Mouse (Mus musculus) G1E (cell line): ENCODE data around the gene Olfr250. TPM values are rescaled to one million over a fixed set of nuclear protein-coding genes. Genes with fewer than 3 reads are reported as not detected.
"Not testable (repeated sequence)": the region's sequence is repeated elsewhere in the genome, so short reads cannot be mapped to it uniquely, and the experiment has no call there.

ENCODE experiments used
- ATAC-seq: 2 replicates; pipeline ENCODE4 v1.8.0; 2016; ENCODE audit warnings: mild to moderate bottlenecking; ENCODE audit not compliant: insufficient number of reproducible peaks, poor library complexity, low FRiP score, severe bottlenecking; ENCODE audit errors: extremely low read depth
- DNase-seq: peaks from one replicate; pipeline ENCODE4 v3.0.0; 2012; ENCODE audit warnings: low spot score
- H3K27me3 ChIP-seq: 2 replicates; pipeline ENCODE4 v1.6.1; 2012; ENCODE audit warnings: mild to moderate bottlenecking, low read length, inconsistent platforms; ENCODE audit not compliant: insufficient read depth
- H3K36me3 ChIP-seq: replicated peaks from 2 replicates; pipeline ENCODE3; 2012; ENCODE audit warnings: mild to moderate bottlenecking, inconsistent platforms
- H3K4me1 ChIP-seq: 2 replicates; pipeline ENCODE4 v1.6.1; 2012; ENCODE audit warnings: low read depth, low read length, inconsistent platforms, mixed read lengths; ENCODE audit not compliant: insufficient read depth
- H3K4me3 ChIP-seq: 2 replicates; pipeline ENCODE4 v1.5.1; 2012; ENCODE audit warnings: low read depth, mild to moderate bottlenecking, inconsistent platforms, low read length, moderate library complexity, mixed read lengths
- H3K9me3 ChIP-seq: replicated peaks from 2 replicates; pipeline ENCODE4 v1.6.1; 2012; ENCODE audit warnings: inconsistent platforms
- CTCF ChIP-seq: IDR thresholded peaks from 2 replicates; pipeline ENCODE4 v1.5.1; 2012; ENCODE audit warnings: low read depth, low read length, inconsistent platforms, mixed read lengths
- GATA1 ChIP-seq: IDR thresholded peaks from 2 replicates; pipeline ENCODE4 v1.6.1; 2012; ENCODE audit warnings: borderline replicate concordance, low read length, inconsistent platforms, mixed read lengths
- GATA2 ChIP-seq: IDR thresholded peaks from 2 replicates; pipeline ENCODE4 v1.6.1; 2012; ENCODE audit warnings: low read depth, low read length, inconsistent platforms, borderline replicate concordance
- POLR2AphosphoS5 ChIP-seq: IDR thresholded peaks from 2 replicates; pipeline ENCODE4 v1.6.1; 2012; ENCODE audit warnings: low read depth, low read length, inconsistent platforms; ENCODE audit not compliant: insufficient replicate concordance
- TAL1 ChIP-seq: conservative IDR thresholded peaks from 2 replicates; pipeline ENCODE4 v1.6.1; 2012; ENCODE audit warnings: low read depth, low read length, inconsistent platforms, mixed read lengths
- polyA plus RNA-seq: library from polyadenylated mRNA; stranded (reverse); fragments of >175 nt; gene quantifications from 2 replicates; pipeline ENCODE4 v1.2.3, GENCODE M21; 2012
- total RNA-seq, 2 experiments: library from RNA; stranded (forward) in 1 of 2; stranded (reverse) in 1 of 2; fragments of 200-1000 nt in 1 of 2; fragments of >200 nt in 1 of 2; fragmentation: Nextera tagmentation in 1 of 2; gene quantifications; 2 replicates each; pipeline ENCODE4 v1.2.3; 2014 to 2017

Gene Olfr250
- not detected in 2 replicates for total RNA-seq (2014; fragmentation: Nextera tagmentation)
- not detected in 2 replicates for total RNA-seq (2017)
- not detected in 2 replicates for polyA plus RNA-seq

GRCm38 (mm10) chr9:38366596-38366995 lies at the start of gene Olfr250:
Olfr250 (plus strand) TSS chr9:38366896.
- no peaks in the 10 kb centered on the region for H3K9me3 ChIP-seq
- DNase-seq (no peak), ATAC-seq (no peak)
- H3K4me1 ChIP-seq: no peaks in the 10 kb centered on the region
- no peak within 1 kb of the TSS for H3K4me3 ChIP-seq
- TF ChIP-seq GATA1 (no peak), TAL1 (no peak), CTCF (no peak), POLR2AphosphoS5 (no peak), GATA2 (no peak)
- no peaks in the 10 kb centered on the region for H3K36me3 ChIP-seq
- no peaks in the 10 kb centered on the region for H3K27me3 ChIP-seq

GRCm38 (mm10) chr9:38328760-38329159 lies 37.9 kb upstream of the Olfr250 start, which contains the start of gene Olfr25:
Olfr25 (plus strand) TSS chr9:38329060.
- H3K36me3 ChIP-seq: no peaks in the 10 kb centered on the region
- H3K4me3 ChIP-seq: no peak within 1 kb of the TSS
- H3K4me1 ChIP-seq: no peaks in the 10 kb centered on the region
- DNase-seq: no peak
- no peak for TF ChIP-seq GATA1
- no peak for TF ChIP-seq CTCF
- no peak for TF ChIP-seq POLR2AphosphoS5
- TF ChIP-seq TAL1: no peak
- no peak for TF ChIP-seq GATA2
- no peaks in the 10 kb centered on the region for H3K27me3 ChIP-seq
- no peaks in the 10 kb centered on the region for H3K9me3 ChIP-seq
- no peak for ATAC-seq

DNA sequence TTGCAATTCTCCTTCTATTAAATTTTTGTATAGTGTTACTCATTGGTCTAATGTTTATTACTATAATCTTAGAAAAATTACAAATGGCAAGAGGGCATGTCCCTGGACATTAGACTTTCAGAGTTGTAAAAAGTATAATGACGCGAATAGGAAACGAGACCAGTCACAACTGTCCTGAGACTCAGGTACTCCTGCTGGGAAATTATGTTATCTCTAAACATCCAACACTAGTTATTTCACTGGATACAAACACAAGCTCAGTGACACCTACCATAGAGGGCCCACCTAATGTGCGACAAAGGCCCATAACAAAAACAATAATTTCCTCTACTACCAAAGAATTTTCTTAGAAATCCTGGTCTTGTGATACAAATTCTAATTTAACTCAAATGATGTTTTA lies 18.6 kb upstream of the Olfr250 start, which contains the start of gene Olfr898:
TSS of gene Olfr898 (plus strand) at position 301 of the 400 bp plus-strand sequence.
- ATAC-seq (no peak), DNase-seq (no peak)
- H3K4me3 ChIP-seq: no peak within 1 kb of the TSS
- H3K27me3 ChIP-seq: no peaks in the 10 kb centered on the region
- no peak for TF ChIP-seq POLR2AphosphoS5
- no peak for TF ChIP-seq CTCF
- no peaks in the 10 kb centered on the region for H3K4me1 ChIP-seq
- no peaks in the 10 kb centered on the region for H3K9me3 ChIP-seq
- H3K36me3 ChIP-seq: no peaks in the 10 kb centered on the region

DNA sequence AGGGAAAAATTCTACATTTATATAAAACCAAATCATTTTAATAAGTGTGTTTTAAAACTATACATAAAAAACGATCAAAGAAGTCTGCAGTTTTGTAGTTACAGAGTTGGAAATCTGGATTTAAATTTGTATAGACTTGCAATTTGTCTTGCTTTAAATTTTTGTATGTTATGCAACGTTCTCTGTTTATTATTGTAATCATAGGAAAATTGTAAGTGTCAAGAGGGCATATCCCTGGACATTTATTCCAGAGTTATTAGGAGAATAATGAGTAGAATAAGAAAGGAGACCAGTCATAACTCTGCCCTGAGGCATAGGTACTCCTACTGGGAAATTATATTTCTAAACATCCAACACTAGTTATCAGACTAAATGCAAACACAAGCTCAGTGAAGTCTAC lies 10.1 kb downstream of the Olfr250 start, which contains the start of gene Olfr251:
TSS of gene Olfr251 (plus strand) at position 301 of the 400 bp plus-strand sequence.
- H3K4me3 ChIP-seq: no peak within 1 kb of the TSS
- ATAC-seq: no peak
- TF ChIP-seq GATA1: no peak
- no peak for TF ChIP-seq TAL1
- TF ChIP-seq POLR2AphosphoS5: no peak
- TF ChIP-seq CTCF: no peak
- TF ChIP-seq GATA2: no peak

DNA sequence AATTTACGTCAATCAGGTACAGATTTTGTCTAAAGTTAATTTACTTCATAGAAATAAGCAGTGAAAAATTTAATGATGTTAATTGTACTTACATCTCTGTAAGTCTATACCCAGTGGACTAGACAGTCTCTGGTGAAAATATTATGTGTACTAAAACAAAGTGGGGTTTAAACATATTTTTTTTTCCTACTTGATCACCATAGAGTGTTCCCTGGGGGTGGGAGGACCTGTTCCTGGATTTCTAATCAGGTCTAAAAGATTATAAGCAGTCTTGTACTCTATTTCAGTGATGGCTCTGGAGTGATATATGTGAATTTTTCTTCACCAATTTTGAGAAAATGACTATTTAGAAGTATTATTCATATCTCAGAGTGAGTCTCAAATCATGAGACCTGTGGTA lies 34.7 kb downstream of the Olfr250 start, which contains the start of gene Olfr147:
TSS of gene Olfr147 (plus strand) at position 301 of the 400 bp plus-strand sequence.
- no peak for ATAC-seq
- no peaks in the 10 kb centered on the region for H3K4me1 ChIP-seq
- H3K27me3 ChIP-seq: no peaks in the 10 kb centered on the region
- H3K9me3 ChIP-seq: no peaks in the 10 kb centered on the region
- H3K36me3 ChIP-seq: no peaks in the 10 kb centered on the region
- DNase-seq: no peak
- H3K4me3 ChIP-seq: no peak within 1 kb of the TSS
- TF ChIP-seq CTCF (no peak), POLR2AphosphoS5 (no peak), GATA2 (no peak), GATA1 (no peak), TAL1 (no peak)

More for the DNA sequence above, 10.1 kb downstream of the Olfr250 start, which contains the start of gene Olfr251:
- no peak for DNase-seq
- Histone ChIP-seq H3K27me3 (no peaks in the 10 kb centered on the region), H3K9me3 (no peaks in the 10 kb centered on the region), H3K4me1 (no peaks in the 10 kb centered on the region), H3K36me3 (no peaks in the 10 kb centered on the region)

GRCm38 (mm10) chr9:38407502-38407901 lies 40.8 kb downstream of the Olfr250 start:
- not testable (repeated sequence) for DNase-seq, H3K27me3 ChIP-seq, H3K9me3 ChIP-seq, ATAC-seq, H3K4me1 ChIP-seq, H3K4me3 ChIP-seq, H3K36me3 ChIP-seq

- H3K27me3 ChIP-seq, H3K4me1 ChIP-seq, H3K9me3 ChIP-seq, DNase-seq, H3K36me3 ChIP-seq, ATAC-seq, H3K4me3 ChIP-seq: not testable (repeated sequence)
These were observed 46.8 kb downstream of the Olfr250 start for GRCm38 (mm10) chr9:38413502-38413901.

Other genes with a start within 250 kb of the Olfr250 start
Only the 20 nearest of the 22 such genes appear.
- not detected in 2 replicates for gene Olfr890, start 224.4 kb upstream of the Olfr250 start, total RNA-seq (2014; fragmentation: Nextera tagmentation)
- gene Olfr890, start 224.4 kb upstream of the Olfr250 start, total RNA-seq (2017): 0.11 TPM in 1 of 2 replicates, not detected in the other
- gene Olfr890, start 224.4 kb upstream of the Olfr250 start, polyA plus RNA-seq: not detected in 2 replicates
- gene Olfr891, start 186.1 kb upstream of the Olfr250 start, total RNA-seq (2014; fragmentation: Nextera tagmentation): not detected in 2 replicates
- not detected in 2 replicates for gene Olfr891, start 186.1 kb upstream of the Olfr250 start, total RNA-seq (2017)
- gene Olfr891, start 186.1 kb upstream of the Olfr250 start, polyA plus RNA-seq: not detected in 2 replicates
- gene Olfr893, start 158.5 kb upstream of the Olfr250 start, total RNA-seq (2014; fragmentation: Nextera tagmentation): not detected in 2 replicates
- gene Olfr893, start 158.5 kb upstream of the Olfr250 start, total RNA-seq (2017): 0.11 TPM in 1 of 2 replicates, not detected in the other
- not detected in 2 replicates for gene Olfr893, start 158.5 kb upstream of the Olfr250 start, polyA plus RNA-seq
- gene Olfr894, start 148.8 kb upstream of the Olfr250 start, total RNA-seq (2014; fragmentation: Nextera tagmentation): not detected in 2 replicates
- gene Olfr894, start 148.8 kb upstream of the Olfr250 start, total RNA-seq (2017): 0.05 TPM in 1 of 2 replicates, not detected in the other
- gene Olfr894, start 148.8 kb upstream of the Olfr250 start, polyA plus RNA-seq: not detected in 2 replicates
- not detected in 2 replicates for gene Olfr143, start 114.1 kb upstream of the Olfr250 start, total RNA-seq (2014; fragmentation: Nextera tagmentation)
- gene Olfr143, start 114.1 kb upstream of the Olfr250 start, total RNA-seq (2017): 0.22 TPM in 1 of 2 replicates, not detected in the other
- gene Olfr143, start 114.1 kb upstream of the Olfr250 start, polyA plus RNA-seq: not detected in 2 replicates
- gene Olfr895, start 99.0 kb upstream of the Olfr250 start, total RNA-seq (2014; fragmentation: Nextera tagmentation): not detected in 2 replicates
- 0.11 TPM in 1 of 2 replicates, not detected in the other for gene Olfr895, start 99.0 kb upstream of the Olfr250 start, total RNA-seq (2017)
- gene Olfr895, start 99.0 kb upstream of the Olfr250 start, polyA plus RNA-seq: not detected in 2 replicates
- not detected in 2 replicates for gene Olfr896-ps1, start 75.8 kb upstream of the Olfr250 start, total RNA-seq (2014; fragmentation: Nextera tagmentation)
- 0.06 TPM in 1 of 2 replicates, not detected in the other for gene Olfr896-ps1, start 75.8 kb upstream of the Olfr250 start, total RNA-seq (2017)
- not detected in 2 replicates for gene Olfr896-ps1, start 75.8 kb upstream of the Olfr250 start, polyA plus RNA-seq
- not detected in 2 replicates for gene Olfr25, start 37.8 kb upstream of the Olfr250 start, total RNA-seq (2014; fragmentation: Nextera tagmentation)
- gene Olfr25, start 37.8 kb upstream of the Olfr250 start, total RNA-seq (2017): 0.06 TPM in 1 of 2 replicates, not detected in the other
- gene Olfr25, start 37.8 kb upstream of the Olfr250 start, polyA plus RNA-seq: not detected in 2 replicates
- not detected in 2 replicates for gene Olfr898, start 18.5 kb upstream of the Olfr250 start, total RNA-seq (2014; fragmentation: Nextera tagmentation)
- gene Olfr898, start 18.5 kb upstream of the Olfr250 start, total RNA-seq (2017): not detected in 2 replicates
- not detected in 2 replicates for gene Olfr898, start 18.5 kb upstream of the Olfr250 start, polyA plus RNA-seq
- not detected in 2 replicates for gene Olfr251, start 10.2 kb downstream of the Olfr250 start, total RNA-seq (2014; fragmentation: Nextera tagmentation)
- not detected in 2 replicates for gene Olfr251, start 10.2 kb downstream of the Olfr250 start, total RNA-seq (2017)
- gene Olfr251, start 10.2 kb downstream of the Olfr250 start, polyA plus RNA-seq: not detected in 2 replicates
- not detected in 2 replicates for gene Olfr147, start 34.8 kb downstream of the Olfr250 start, total RNA-seq (2014; fragmentation: Nextera tagmentation)
- gene Olfr147, start 34.8 kb downstream of the Olfr250 start, total RNA-seq (2017): 0.16 TPM in 1 of 2 replicates, not detected in the other
- gene Olfr147, start 34.8 kb downstream of the Olfr250 start, polyA plus RNA-seq: not detected in 2 replicates
- gene Olfr901, start 62.6 kb downstream of the Olfr250 start, total RNA-seq (2014; fragmentation: Nextera tagmentation): not detected in 2 replicates
- not detected in 2 replicates for gene Olfr901, start 62.6 kb downstream of the Olfr250 start, total RNA-seq (2017)
- not detected in 2 replicates for gene Olfr901, start 62.6 kb downstream of the Olfr250 start, polyA plus RNA-seq
- gene Olfr902, start 80.8 kb downstream of the Olfr250 start, total RNA-seq (2014; fragmentation: Nextera tagmentation): not detected in 2 replicates
- gene Olfr902, start 80.8 kb downstream of the Olfr250 start, total RNA-seq (2017): not detected in 2 replicates
- not detected in 2 replicates for gene Olfr902, start 80.8 kb downstream of the Olfr250 start, polyA plus RNA-seq
- not detected in 2 replicates for gene Olfr904, start 96.2 kb downstream of the Olfr250 start, total RNA-seq (2014; fragmentation: Nextera tagmentation)
- gene Olfr904, start 96.2 kb downstream of the Olfr250 start, total RNA-seq (2017): under 0.01 TPM in 1 of 2 replicates, not detected in the other
- not detected in 2 replicates for gene Olfr904, start 96.2 kb downstream of the Olfr250 start, polyA plus RNA-seq
- not detected in 2 replicates for gene Olfr905, start 104.2 kb downstream of the Olfr250 start, total RNA-seq (2014; fragmentation: Nextera tagmentation)
- gene Olfr905, start 104.2 kb downstream of the Olfr250 start, total RNA-seq (2017): 0.11 and 0.12 TPM in 2 replicates
- not detected in 2 replicates for gene Olfr905, start 104.2 kb downstream of the Olfr250 start, polyA plus RNA-seq
- not detected in 2 replicates for gene Olfr906, start 120.2 kb downstream of the Olfr250 start, total RNA-seq (2014; fragmentation: Nextera tagmentation)
- 0.12 TPM in 1 of 2 replicates, not detected in the other for gene Olfr906, start 120.2 kb downstream of the Olfr250 start, total RNA-seq (2017)
- gene Olfr906, start 120.2 kb downstream of the Olfr250 start, polyA plus RNA-seq: not detected in 2 replicates
- not detected in 2 replicates for gene Olfr907, start 128.9 kb downstream of the Olfr250 start, total RNA-seq (2014; fragmentation: Nextera tagmentation)
- 0.05 TPM in 1 of 2 replicates, not detected in the other for gene Olfr907, start 128.9 kb downstream of the Olfr250 start, total RNA-seq (2017)
- gene Olfr907, start 128.9 kb downstream of the Olfr250 start, polyA plus RNA-seq: not detected in 2 replicates
- not detected in 2 replicates for gene Olfr911-ps1, start 154.7 kb downstream of the Olfr250 start, total RNA-seq (2014; fragmentation: Nextera tagmentation)
- gene Olfr911-ps1, start 154.7 kb downstream of the Olfr250 start, total RNA-seq (2017): 0.06 and 0.27 TPM in 2 replicates
- not detected in 2 replicates for gene Olfr911-ps1, start 154.7 kb downstream of the Olfr250 start, polyA plus RNA-seq
- gene Olfr910, start 171.0 kb downstream of the Olfr250 start, total RNA-seq (2014; fragmentation: Nextera tagmentation): not detected in 2 replicates
- 0.11 and 0.12 TPM in 2 replicates for gene Olfr910, start 171.0 kb downstream of the Olfr250 start, total RNA-seq (2017)
- not detected in 2 replicates for gene Olfr910, start 171.0 kb downstream of the Olfr250 start, polyA plus RNA-seq
- gene Olfr912, start 213.3 kb downstream of the Olfr250 start, total RNA-seq (2014; fragmentation: Nextera tagmentation): not detected in 2 replicates
- gene Olfr912, start 213.3 kb downstream of the Olfr250 start, total RNA-seq (2017): 0.05 and 0.06 TPM in 2 replicates
- gene Olfr912, start 213.3 kb downstream of the Olfr250 start, polyA plus RNA-seq: not detected in 2 replicates